Mouse (Mus musculus): ENCODE measurements around the gene Xpo5. TPM values are rescaled to one million over a fixed set of nuclear protein-coding genes. Genes with fewer than 3 reads are reported as not detected.

Gene Xpo5
- polyA plus RNA-seq, 3 experiments from 2014 or later: 24.9 to 35.4 (median 28.8) TPM

Other genes with a start within 250 kb of the Xpo5 start
- not detected for gene Vegfa, start 170.4 kb upstream of the Xpo5 start, polyA plus RNA-seq (2017; shearing (Covaris generic))
- 100 to 1,000 TPM in 2 of 3 experiments, 10 to 100 TPM in 1; 97.0 to 127 (median 110) TPM for gene Mrps18a, start 91.8 kb upstream of the Xpo5 start, polyA plus RNA-seq (2017; shearing (Covaris generic))
- gene Rsph9, start 58.6 kb upstream of the Xpo5 start, polyA plus RNA-seq (2017; shearing (Covaris generic)): 1 to 10 TPM in 2 of 3 experiments, under 1 TPM in 1; 0.94 to 2.3 (median 1.3) TPM
- gene Mad2l1bp, start 49.2 kb upstream of the Xpo5 start, polyA plus RNA-seq (2017; shearing (Covaris generic)): 10 to 100 TPM; 47.3 to 55.4 (median 53.1) TPM
- gene Gtpbp2, start 41.8 kb upstream of the Xpo5 start, polyA plus RNA-seq (2017; shearing (Covaris generic)): 10 to 100 TPM; 47.8 to 71.3 (median 51.3) TPM
- 10 to 100 TPM in 1 of 3 experiments, 1 to 10 TPM in 2; 6.4 to 20.1 (median 8.2) TPM for gene Polh, start 137 bp upstream of the Xpo5 start, polyA plus RNA-seq (2017; shearing (Covaris generic))
- 100 to 1,000 TPM in 2 of 3 experiments, 10 to 100 TPM in 1; 76.3 to 119 (median 100) TPM for gene Polr1c, start 45.3 kb downstream of the Xpo5 start, polyA plus RNA-seq (2017; shearing (Covaris generic))
- gene Yipf3, start 45.3 kb downstream of the Xpo5 start, polyA plus RNA-seq (2017; shearing (Covaris generic)): 10 to 100 TPM; 44.2 to 58.7 (median 47.1) TPM
- gene Lrrc73, start 50.7 kb downstream of the Xpo5 start, polyA plus RNA-seq (2017; shearing (Covaris generic)): under 1 TPM in 1 of 3 experiments, not detected in 2; 0.28 TPM
- 10 to 100 TPM; 16.2 to 20.0 (median 19.1) TPM for gene Tjap1, start 80.2 kb downstream of the Xpo5 start, polyA plus RNA-seq (2017; shearing (Covaris generic))
- not detected for gene Dlk2, start 94.6 kb downstream of the Xpo5 start, polyA plus RNA-seq (2017; shearing (Covaris generic))
- 1 to 10 TPM; 1.8 to 3.9 (median 2.8) TPM for gene Abcc10, start 125.6 kb downstream of the Xpo5 start, polyA plus RNA-seq (2017; shearing (Covaris generic))
- 1 to 10 TPM; 2.5 to 5.7 (median 3.9) TPM for gene Zfp318, start 180.9 kb downstream of the Xpo5 start, polyA plus RNA-seq (2017; shearing (Covaris generic))
- gene Crip3, start 226.1 kb downstream of the Xpo5 start, polyA plus RNA-seq (2017; shearing (Covaris generic)): not detected
- gene Slc22a7, start 235.7 kb downstream of the Xpo5 start, polyA plus RNA-seq (2017; shearing (Covaris generic)): not detected